Mouse (Mus musculus): ENCODE results near the gene Ankfy1.
A peak's percentile ranks its signal among the peaks of the same experiment; 100 is the strongest.
"Not testable (repeated sequence)": the region's sequence is repeated elsewhere in the genome, so short reads cannot be mapped to it uniquely, and the experiment has no call there.

Gene Ankfy1

DNA sequence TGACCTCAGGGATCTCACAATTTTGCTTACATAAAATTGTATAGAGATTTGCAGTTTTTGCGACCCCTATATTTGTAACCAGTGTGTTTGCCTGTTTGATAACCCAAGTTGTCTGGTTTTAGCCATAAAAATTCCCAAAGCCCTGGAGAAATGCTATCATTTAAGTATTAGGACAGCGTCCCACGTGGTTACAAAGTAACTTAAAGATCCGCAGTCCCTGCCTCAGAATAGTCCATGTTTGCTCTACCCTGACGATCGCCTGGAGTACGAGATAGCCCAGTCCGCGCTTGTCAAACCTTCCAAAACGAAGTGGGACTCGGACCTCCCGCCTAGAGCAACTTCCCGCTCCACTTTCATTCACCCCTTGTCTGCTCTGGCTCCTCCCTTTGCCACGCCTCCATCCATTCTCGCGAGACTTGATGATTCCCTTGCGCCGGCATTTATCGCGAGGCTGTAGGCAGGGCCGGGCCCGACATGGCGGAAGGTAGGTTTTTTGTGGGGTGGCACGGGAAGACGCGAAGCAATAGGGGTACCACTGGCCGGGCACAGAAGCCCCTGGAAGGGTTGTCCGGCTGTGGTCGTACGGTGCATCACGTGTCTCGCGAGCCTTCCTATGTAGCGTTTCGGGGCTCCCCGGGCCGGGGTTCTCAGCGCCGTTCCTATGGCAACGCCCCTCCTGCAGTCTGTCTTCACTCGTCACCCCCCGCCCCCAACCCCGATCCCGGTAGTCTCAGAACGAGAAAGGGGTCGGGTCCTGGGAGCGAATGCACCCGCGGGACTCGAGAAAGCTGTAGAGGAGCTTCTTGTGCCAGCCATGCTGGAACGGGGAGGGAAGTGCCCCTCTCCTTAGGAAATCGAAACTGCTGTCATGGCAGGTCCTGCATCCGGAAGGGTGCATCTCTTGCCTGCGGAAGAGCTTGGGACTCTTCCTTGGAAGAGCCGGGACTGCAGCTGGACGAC lies at the start of gene Ankfy1:
Gene Ankfy1 (plus strand): TSS at position 456 of the 960 bp plus-strand sequence.
- DNase-seq, result peak; percentile 99

DNA sequence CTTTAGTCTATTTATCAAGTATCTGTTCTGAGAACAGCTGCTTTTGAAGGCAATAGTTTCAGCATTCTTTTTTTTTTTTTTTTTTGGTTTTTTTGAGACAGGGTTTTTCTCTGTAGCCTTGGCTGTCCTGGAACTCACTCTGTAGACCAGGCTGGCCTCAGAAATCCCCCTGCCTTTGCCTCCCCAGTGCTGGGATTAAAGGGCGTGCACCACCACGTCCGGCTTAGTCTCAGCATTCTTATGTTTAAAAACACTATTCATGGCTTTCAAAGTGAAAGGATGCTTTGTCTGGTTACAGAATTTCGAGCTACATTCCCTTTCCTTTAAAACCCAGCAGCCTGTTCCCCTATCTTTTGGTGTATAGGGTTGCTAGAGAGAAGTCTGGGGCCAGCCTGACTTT lies 47.1 kb upstream of the Ankfy1 start:
- DNase-seq, result no peak

DNA sequence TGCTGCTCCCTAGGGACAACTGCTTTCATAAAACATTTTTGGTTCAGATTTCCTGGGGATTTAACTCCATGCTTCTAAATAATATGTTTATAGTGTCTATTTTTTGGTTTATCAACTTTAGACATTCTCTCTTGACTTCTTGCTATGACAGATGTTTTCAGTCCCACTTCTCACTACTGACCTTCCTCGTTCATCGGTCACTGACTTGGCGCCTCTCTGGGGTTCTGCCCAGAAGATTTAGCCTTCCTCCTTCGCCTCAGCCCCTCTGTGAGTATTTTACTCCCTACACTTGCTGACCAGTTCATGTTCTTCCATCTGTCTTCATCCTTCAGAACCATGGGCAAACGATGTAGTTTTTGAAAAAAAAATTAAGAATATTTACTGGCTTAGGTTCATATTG lies 44.4 kb upstream of the Ankfy1 start:
- peak; percentile 2 for DNase-seq

- DNase-seq, result no peak
These were observed 39.5 kb upstream of the Ankfy1 start for GRCm38 (mm10) chr11:72650347-72650746.

GRCm38 (mm10) chr11:72659918-72660317 lies 29.9 kb upstream of the Ankfy1 start:
- no peak for DNase-seq

- no peak for DNase-seq
These were observed 29.4 kb upstream of the Ankfy1 start for GRCm38 (mm10) chr11:72660359-72660758.

DNA sequence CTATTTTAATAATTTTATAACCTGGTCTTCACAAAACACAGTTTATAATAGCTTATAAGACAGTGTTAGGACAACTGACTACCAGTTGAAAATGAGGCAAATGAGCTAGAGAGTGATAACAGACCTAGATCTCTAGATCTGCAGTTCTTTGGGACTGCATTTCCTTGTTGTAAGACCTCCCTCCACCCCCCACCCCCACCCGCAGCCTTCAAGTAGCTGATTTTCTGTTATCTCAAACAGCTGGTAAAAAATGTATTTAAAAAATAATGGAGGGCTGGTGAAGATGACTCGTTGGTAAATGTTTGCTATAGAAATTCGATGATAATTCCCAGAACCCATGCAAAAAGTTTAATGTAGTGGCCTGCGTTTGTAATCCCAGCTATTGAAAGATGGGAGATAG lies 25.2 kb upstream of the Ankfy1 start:
- DNase-seq, result no peak

- DNase-seq, result no peak
These were observed 19.2 kb upstream of the Ankfy1 start for GRCm38 (mm10) chr11:72670634-72671033.

DNA sequence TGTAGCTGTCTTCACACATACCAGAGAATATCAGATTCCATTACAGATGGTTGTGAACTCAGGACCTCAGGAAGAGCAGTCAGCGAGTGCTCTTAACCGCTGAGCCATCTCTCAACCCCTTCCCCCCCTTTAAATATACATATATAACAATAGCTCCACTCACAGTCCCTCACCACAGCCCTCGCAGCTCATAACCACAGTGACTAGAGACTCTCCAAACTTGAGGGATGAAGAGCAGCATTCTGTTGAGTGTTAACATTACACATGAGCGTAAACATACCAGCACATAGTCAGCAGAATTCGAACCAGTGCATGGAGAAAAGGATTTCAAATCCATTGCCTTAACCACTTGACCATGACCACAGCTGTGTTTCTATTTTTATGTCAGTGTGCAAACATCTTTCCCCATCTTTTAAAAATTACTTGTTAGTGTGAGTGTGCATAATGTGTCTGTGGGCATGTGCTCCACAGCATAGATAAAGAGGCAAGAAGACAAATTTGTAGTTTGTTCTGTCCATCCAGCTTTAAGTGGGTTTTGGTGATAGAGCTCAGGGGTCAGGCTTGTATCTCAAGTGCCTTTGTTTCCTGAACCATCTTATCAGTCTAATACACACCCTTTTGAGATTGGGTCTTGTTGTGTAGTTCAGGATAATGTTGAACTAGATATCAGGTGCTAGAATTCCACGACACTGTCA lies 18.4 kb upstream of the Ankfy1 start:
- DNase-seq, result no peak

GRCm38 (mm10) chr11:72672438-72672837 lies 17.4 kb upstream of the Ankfy1 start:
- DNase-seq, result no peak

DNA sequence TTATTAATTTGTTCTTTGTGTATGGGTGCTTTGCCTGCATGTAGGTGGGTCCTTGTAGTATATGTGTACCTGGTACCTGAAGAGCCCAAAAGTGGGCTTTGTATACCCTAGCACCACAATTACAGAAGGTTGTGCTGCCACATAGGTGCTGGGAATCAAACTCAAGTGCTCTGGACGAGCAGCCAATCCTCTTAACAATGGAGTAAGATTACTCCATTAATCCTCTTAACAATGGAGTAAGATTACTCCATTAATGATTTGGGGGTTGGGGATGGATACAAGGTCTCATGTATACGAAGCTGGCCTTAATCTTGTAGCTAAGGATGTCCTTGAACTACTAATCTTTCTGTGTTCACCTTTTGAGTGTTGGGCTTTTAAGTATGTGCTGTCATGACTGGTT lies 14.5 kb upstream of the Ankfy1 start:
- no peak for DNase-seq

DNA sequence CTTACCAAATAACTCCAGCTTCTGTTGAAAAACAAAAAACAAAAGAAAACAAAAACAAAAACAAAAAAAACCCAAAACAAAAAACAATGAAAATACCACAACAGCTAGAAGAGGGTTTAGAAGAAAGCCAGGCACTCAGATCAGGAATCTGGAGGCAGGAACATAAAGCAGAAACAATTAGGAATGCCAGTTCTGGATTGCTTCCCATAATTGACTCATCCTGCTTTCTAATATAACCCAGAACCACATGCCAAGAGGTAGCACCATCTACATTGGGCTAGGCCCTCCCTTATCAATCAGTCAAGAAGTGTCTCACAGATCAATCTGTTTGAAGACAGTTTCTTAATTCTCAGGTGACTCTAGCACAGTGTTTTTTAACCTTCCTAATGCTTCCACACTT lies 9.1 kb upstream of the Ankfy1 start:
- no peak for DNase-seq

GRCm38 (mm10) chr11:72683402-72683801 lies 6.4 kb upstream of the Ankfy1 start:
- no peak for DNase-seq

- no peak for DNase-seq
These were observed 3.1 kb upstream of the Ankfy1 start for GRCm38 (mm10) chr11:72686697-72687096.

GRCm38 (mm10) chr11:72688242-72688641 lies 1.6 kb upstream of the Ankfy1 start:
- peak; percentile 7 for DNase-seq

- DNase-seq, result no peak
These were observed 691 bp upstream of the Ankfy1 start for GRCm38 (mm10) chr11:72689115-72689514.

DNA sequence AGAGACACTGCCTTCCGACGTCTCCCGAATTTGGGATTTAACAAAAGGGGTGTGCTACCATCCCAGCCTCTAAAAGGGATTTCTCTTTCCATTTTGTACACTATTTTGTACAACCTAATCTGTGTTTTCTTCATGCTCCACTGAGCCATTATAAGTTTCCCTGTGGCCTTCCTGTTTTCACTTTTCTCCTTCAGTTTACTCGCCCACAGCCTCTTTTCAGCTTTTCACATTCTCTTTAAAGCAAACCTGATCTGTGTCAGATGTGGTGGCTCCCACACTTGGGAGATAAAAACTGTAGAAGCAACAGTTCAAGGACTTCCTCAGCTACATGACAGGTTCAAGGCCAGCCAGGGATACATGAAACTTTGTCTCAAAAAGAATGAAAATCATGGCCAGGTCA lies 2.5 kb downstream of the Ankfy1 start:
- DNase-seq, result no peak

DNA sequence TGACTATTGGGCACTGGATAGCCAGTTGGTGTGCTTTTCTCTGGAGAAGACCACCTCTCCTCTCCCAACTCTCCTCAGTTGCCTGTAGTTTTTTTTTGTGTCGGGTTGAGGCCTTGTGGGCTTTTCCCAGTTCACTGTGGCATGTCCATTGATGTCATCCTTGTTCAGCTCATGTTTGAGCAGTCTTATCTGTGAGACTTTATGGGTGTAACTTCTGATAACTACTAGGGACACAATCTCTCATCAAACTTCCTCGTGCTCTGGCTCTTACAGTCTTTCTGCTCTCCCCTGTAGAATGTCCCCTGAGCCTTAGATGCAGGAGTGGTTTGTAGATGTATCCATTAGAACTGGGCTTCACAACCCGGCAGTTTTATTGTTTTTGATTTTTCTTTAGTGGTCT lies 5.2 kb downstream of the Ankfy1 start:
- no peak for DNase-seq

- no peak for DNase-seq
These were observed 6.7 kb downstream of the Ankfy1 start for GRCm38 (mm10) chr11:72696368-72696971.

DNA sequence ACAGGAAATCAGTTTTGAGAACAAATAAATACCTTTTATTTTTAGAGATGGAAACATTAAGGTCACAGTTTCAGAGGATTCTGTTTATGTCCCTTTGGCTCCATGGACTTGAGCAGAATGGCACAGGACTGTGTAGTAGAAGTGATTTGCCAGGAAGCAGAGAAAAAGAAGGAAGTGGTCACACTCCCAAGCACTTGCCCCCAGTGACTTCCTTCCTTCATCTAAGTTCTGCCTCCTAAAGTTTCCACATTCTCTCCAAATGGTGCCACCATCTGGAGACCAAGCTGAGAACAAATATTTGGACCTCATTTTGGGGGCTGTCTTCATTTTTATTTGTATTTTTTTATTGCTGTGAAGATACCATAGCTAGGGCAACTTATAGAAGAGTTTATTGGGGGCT lies 7.5 kb downstream of the Ankfy1 start:
- DNase-seq, result no peak

- not testable (repeated sequence) for DNase-seq
These were observed 15.3 kb downstream of the Ankfy1 start for GRCm38 (mm10) chr11:72705111-72705510.

- no peak for DNase-seq
These were observed 22.9 kb downstream of the Ankfy1 start for GRCm38 (mm10) chr11:72712721-72713120.

DNA sequence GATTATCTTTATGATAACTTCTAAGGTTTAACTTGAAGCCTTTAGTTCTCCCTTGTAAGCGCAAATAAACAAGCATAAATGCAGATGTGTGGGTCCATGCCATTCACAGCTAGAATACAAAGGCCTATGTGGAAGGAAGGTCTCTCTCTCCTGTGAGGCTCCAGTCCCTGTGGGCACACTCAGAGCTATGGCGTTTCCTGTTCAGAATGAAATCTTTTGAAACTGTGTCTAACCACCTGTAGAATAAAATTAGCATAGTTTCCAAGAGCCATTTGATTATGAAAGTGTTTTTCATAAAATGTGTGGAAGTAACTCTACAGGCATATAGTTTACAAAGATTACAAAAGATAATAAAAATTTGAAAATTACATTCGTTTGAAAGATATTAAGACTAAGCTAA lies 28.4 kb downstream of the Ankfy1 start:
- DNase-seq, result no peak

GRCm38 (mm10) chr11:72723165-72723564 lies 33.4 kb downstream of the Ankfy1 start:
- no peak for DNase-seq

Measured in lung, postnatal 14 days (tissue).